Mouse (Mus musculus) gastrocnemius, adult 8-10 months (tissue): ENCODE measurements around the gene Fgf12. TPM values are rescaled to one million over a fixed set of nuclear protein-coding genes. Genes with fewer than 3 reads are reported as not detected.

Experiments used
- DNase-seq, 2 experiments: peaks; one replicate each; pipeline ENCODE4 v3.0.0; 2022; ENCODE audit warnings: low spot score in 2 of 2
- total RNA-seq, 4 experiments: library from RNA; stranded (reverse); gene quantifications; 2 replicates each; pipeline ENCODE4 v1.2.4; 2022

Fgf12 gene
- total RNA-seq, 4 experiments from 2014 or later, result 0.12 to 0.56 (median 0.27) TPM; not detected in 1

- DNase-seq, result no peak
Measured at GRCm38 (mm10) chr16:28614412-28614811, 138.5 kb downstream of the Fgf12 start.

- DNase-seq, result no peak
Measured at GRCm38 (mm10) chr16:28610940-28611339, 141.9 kb downstream of the Fgf12 start.

GRCm38 (mm10) chr16:28603155-28603554 lies 149.7 kb downstream of the Fgf12 start:
- no peak for DNase-seq

DNA sequence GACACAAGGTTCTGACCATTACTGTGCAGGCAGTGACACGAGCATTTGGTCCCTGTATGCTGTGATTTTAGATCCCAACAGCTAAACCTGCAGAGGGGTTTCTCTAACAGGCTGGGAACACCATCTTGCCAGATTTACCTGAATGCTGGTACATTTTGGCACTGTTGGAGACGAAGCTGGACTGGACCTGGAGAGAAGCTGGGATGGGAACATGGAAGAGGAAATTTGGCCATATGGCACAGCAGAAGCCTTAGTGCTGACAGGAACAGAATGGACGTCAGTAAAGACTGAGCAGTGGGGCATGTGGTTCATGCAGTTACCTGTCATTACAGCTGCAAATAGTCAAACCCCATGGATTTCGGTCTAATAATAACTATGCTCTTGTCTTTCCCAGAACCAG lies 151.1 kb downstream of the Fgf12 start:
- no peak for DNase-seq

- DNase-seq, result no peak
Measured at GRCm38 (mm10) chr16:28596112-28596511, 156.8 kb downstream of the Fgf12 start.

DNA sequence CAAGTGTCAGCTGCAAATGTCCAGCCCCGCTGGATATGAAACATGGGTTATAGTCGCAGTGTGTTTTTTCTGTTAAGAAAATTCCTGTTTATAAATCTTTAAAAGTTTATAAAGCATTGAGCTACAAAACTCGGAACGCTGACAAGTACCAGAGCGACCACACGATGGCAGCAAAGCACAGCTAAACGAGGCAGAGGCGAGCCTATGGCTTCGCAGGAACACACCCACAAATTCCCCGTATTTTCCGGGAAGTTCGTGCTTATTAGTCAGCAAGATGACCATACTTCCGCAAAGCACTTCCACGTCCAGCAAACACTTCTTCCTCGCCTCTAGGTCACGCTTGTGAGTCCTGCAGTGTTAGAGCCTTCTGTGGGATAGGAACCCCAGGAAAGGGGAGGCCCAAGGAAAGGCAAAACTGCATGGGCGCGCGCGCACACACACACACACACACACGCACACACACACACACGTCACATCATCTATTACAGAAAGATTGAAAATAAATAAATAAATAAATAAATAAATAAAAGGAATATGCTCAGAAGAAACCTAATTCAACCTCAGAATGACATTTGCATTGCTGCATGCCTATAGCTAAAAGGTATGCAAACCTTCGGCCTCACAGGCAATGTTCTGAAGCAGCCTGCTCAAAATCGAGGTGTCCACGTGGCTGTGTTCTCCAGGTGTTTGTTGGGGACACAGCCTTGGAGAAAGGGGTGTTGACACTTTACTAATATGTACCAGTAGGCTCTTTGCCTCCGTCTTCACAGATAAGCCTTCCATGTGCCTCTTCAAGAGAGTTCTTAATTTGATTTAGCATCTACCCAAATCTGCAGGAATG lies 159.6 kb downstream of the Fgf12 start:
- peak; percentile 11 to 25 for DNase-seq

DNA sequence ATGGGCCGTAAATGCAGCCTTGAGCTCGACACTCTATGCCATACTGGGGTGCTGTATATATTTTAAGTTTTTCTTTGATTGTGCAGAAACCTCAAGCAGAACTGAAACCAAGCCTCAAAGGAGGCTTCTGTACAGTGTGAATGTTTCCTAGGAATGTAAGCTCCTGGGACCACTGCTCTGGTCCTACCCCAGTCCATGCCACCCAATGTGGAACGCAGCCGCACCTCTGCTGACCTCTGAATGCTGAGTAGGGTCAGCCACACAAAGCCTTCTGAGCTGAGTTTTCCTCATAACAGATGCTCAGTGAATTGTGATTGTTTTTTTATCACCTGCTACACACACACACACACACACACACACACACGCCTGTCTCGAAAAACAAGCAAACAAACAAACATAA lies 160.4 kb downstream of the Fgf12 start:
- no peak for DNase-seq

DNA sequence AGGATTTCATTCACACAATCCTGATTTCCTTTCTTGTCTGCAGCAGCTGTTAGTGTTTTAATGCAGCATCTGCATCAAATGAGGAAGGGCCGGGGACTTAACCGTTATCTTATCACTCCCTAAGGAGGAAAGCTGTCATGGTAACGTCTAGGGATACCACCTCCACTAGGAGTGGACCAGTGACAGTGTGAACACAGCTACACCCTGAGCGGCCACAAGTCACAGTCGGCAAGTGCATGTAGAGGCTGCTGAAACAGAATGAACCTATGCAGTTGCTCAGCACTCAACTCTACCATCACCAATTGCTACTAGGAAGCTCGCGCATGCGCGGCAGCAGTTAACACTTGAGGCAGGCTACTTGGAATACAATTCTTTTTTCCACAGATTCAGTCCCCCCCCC lies 161.3 kb downstream of the Fgf12 start:
- DNase-seq, result no peak

DNA sequence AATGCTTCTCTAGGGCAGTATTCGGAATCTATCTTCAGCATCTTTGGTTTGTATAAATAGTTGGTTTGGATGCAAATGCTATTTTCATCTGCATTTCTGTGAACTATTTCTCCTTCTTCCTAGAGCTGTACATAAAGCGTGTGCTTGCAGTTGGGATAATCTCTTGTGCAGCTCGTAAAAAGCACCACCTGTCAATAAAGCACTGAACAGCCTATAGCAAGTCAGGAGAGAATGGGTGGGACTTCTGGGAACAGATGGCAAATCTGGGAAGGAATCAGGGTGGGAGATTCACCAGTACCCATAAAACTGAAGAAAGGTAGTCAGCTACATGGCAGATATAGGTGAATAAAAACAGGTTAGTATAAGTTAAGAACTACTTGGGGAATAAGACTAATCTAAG lies 180.7 kb downstream of the Fgf12 start:
- DNase-seq, result no peak

DNA sequence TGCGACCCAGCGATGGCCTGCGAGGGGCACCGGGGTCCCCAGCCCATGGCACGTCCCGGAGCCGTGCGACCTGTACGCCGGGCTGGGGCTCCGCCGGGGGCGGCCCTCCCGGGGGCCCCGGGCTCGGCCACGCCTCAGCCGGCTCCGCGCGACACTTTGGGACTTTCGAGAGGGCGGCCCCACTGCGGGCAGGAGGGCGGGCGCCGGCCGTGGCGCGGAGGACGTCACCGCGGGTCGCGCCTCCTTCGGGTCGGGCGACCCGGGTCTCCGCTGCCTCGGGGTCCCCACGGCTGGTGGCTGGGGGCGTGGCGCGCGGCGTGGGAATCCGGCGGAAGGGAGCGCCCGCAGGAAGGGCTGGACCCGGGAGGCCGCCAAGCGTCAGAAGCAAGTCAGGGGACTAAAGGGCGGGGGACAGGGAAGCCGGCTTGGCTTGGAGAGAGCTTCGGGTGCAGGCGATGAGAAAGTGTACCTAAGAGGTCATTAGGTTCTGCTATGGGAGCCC lies 188.1 kb downstream of the Fgf12 start:
- DNase-seq, result no peak

DNA sequence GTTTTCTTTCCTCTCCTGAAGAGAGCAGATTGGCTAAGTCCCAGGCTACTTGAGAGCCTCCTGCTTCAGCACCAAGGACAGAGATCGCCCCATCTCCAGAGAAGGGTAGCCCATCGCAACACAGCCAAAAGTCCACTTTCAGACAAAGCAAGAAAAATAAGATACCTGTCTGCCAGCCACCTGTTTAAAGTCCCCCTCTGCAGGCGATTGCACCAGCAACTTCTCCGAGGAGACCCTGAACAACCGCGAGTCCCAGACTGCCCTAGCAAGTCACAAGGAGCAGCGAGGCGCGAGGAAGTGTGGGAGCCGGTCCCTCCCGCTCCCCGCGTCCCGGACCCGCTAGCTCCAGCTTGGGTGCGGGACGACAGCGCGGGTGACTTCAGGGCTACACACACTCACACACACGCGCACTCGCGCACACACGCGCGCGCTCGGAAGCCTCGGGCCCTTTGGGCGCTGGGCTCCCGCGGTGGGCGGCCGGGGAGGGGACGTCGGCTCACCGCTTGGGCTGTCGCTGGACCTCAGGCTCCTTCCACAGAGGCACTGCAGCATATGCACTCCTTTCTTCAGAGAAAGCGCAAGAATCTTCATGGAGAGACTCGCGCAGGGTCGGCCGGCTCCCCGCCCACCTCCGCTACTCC lies 188.7 kb downstream of the Fgf12 start:
- no peak for DNase-seq

DNA sequence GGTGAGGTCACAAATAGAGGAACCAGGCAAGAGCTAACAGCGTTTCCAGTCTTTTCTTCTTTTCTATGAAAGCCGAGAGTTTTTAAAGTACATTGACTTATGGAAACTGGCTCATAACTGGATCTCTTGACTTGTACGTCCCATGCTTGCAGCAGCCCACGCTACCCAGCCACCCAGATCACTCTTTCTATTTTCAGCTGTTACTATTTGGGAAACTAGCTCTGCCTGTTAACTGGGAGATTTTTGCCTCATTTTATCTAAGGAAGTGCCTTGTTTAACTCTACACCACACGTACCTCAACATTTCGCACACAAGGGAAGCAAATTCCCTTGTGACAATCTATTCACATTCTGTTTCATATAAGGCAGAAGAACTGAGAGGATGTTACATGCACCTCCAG lies 190.0 kb downstream of the Fgf12 start:
- no peak for DNase-seq

DNA sequence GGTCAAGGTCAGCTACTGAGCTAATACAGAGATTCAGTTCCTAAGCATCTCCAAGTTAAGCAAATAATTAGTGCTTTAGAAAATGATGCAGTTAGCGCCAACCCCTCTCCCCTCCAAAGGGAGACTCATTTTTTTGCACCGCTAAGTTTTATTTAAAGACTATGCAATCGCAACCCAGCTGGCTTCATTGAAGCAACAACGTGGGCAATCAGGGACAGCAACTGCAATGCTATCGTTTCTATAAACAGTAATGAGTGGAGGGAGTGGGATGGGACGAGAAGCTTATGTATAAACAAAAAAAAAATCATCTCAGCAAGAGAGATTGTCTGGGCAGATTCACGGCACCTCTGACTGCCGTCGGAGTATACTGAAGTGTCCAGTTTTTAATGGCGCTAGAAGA lies 197.6 kb downstream of the Fgf12 start:
- no peak for DNase-seq

GRCm38 (mm10) chr16:28539423-28539822 lies 213.4 kb downstream of the Fgf12 start:
- DNase-seq, result no peak

DNA sequence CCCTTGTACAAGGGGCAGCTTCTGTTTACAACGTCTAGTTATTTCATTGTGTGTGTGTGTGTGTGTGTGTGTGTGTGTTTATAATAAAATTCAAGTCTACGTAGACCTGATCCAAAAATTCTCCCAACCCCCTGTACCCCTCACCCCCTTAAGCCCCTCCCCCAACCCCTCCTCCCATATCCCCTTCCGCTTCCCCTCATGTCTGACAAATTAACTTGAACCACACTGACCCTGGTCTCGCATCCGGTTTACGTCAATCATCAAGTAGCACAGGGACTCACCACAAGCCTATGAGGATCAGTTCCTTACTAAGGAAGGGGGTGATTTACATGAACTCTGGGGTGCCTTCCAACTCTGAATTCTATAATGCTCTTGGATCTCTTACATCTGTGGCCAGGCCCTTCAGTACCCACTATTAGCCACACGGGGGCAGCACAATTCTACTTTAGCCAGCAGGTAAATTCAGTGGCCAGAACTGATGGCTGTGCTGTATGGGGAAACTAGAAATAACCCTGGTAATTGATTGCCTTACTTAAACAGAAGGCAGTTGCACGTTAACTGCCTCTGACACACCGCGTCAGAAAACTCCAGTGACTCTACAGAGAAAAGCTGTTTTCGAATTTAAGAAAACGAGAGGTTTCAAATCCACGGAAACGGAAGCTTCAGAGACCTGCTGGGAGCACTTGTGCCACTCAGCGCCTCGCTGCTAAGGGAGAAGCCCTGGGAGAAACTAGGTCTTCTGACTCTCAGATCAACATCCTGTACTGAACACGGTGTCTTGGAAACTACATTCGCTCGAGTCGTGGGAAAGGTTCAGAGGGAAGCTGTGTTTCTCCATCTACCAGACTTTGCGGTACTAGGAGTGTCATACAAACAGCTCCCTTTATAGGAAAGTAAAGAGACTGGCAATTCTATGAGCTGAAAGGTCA lies 235.0 kb downstream of the Fgf12 start:
- DNase-seq, result peak; percentile 24

DNA sequence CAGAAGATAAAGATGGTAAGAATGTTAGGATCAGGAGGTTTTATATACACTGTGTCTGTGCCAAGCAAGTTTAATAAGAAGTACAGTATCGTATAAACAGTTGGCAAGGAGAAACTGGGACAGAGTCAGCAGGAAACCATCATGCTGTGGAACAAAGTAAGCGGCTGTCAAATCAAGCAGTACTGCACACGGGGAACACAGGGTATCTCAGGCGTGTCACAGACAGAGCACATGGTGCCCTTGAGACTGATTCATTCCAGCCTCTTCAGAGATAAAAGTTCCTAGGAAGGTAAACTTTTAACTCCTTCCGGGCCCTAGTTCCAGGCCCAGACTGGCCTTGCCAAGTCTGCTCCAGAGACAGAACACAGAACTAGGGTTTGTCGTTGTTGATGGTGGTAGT lies 240.4 kb downstream of the Fgf12 start:
- DNase-seq, result no peak

GRCm38 (mm10) chr16:28511413-28511812 lies 241.5 kb downstream of the Fgf12 start:
- DNase-seq, result no peak

DNA sequence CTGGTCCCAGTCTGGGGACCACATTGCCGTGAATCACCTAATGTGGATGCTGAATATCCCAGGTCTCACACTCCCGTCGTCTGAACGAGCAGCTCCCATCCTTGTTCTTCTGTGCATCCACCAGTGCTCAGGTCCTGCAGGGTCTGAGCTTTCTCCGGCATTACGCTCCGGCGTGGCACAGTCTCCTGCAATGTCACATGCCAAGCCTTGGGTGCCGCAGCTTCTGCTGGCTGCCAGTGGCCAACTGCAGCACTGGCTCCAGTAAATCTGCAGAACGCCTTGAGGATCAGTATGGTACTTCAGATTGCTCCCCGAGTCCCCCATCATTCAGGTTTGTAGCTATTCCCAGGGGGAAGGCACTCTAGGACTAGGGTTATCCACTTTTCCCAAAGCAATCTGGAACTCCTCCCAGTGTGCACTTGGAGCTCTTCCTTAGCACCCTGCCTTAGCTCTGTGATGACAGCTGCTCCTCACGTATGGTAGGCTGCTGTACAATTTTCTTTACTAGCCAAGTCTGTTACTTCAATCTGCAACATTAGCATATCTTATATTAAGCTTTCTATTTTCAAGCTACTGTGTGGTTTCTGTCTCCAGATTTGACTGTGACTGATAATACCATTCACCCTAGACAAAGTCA lies 254.8 kb downstream of the Fgf12 start:
- DNase-seq, result no peak

DNA sequence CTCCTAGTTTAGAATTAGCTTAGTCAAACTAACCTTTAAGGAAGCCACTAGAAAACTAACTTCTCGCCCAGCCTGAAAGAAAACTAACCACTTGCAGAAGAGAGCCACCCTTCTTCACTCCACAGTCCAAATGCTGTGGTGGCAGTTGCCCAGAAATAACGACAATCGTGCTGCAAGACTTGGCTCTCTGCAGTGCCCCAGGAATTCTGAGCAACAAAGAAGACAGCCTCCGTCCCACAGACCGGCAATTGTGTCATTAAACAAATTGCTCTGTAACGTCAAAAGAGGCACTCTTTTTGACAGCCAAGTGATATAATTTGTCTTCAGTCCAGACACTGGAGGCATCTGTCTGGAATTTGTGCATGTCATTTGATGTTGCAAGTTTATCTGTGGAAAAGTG lies 261.2 kb downstream of the Fgf12 start:
- DNase-seq, result no peak

DNA sequence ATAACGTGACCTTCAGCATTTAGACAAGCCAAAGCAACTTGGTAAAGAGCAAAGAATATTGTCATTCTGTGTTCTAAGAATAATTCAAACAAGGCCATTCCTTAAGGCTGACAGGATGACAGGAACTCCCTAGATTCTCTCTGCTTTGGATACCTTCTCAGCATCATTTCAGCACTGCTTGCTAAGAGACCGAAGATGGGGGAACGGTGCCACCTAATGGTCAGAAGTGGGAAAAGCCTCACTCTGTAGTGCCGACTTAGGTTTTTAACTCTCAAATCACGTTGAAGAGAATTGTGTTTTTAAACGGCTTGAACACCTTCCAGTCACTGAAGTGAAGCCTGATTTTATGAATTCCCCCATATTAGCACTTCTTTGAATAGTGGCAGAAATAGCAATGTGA lies 262.4 kb downstream of the Fgf12 start:
- peak; percentile 3 to 5 for DNase-seq

GRCm38 (mm10) chr16:28484920-28485319 lies 267.9 kb downstream of the Fgf12 start:
- no peak for DNase-seq
